Mouse (Mus musculus): ENCODE measurements around the gene Manbal.

GRCm38 (mm10) chr2:157339532-157339931, 27.9 kb upstream of the Manbal start:
- TF ChIP-seq POLR2A (IDR thresholded peaks at IDR 0.05; ENCODE audit: borderline replicate concordance, extremely low read depth, insufficient read depth, insufficient read length, poor library complexity, severe bottlenecking) (no peak), CTCF (IDR thresholded peaks at IDR 0.05; ENCODE audit: borderline replicate concordance, extremely low read depth, insufficient read depth, insufficient read length) (no peak)

All from brain, embryonic 14.5 days (tissue).